Mouse (Mus musculus) hindbrain, embryonic 13.5 days (tissue): ENCODE measurements around the gene Arfgef3. TPM values are rescaled to one million over a fixed set of nuclear protein-coding genes. Genes with fewer than 3 reads are reported as not detected.

Experiments used
- ATAC-seq: fragments of 200-750 bp; cut with Nextera tagmentation; 2 replicates; pipeline ENCODE4 v1.8.0; 2017; ENCODE audit warnings: moderate TSS enrichment; ENCODE audit not compliant: low FRiP score
- H3K27ac ChIP-seq: fragments of 300-500 bp; sonication (generic); 2 replicates; pipeline ENCODE4 v1.5.1; 2015; ENCODE audit warnings: inconsistent platforms, mild to moderate bottlenecking, moderate library complexity
- H3K27me3 ChIP-seq: fragments of 300-500 bp; sonication (generic); 2 replicates; pipeline ENCODE4 v1.6.1; 2015; ENCODE audit warnings: mild to moderate bottlenecking, inconsistent platforms
- H3K36me3 ChIP-seq: fragments of 300-500 bp; sonication (generic); 2 replicates; pipeline ENCODE4 v1.6.1; 2015; ENCODE audit warnings: mild to moderate bottlenecking, inconsistent platforms
- H3K4me1 ChIP-seq: fragments of 300-500 bp; sonication (generic); replicated peaks from 2 replicates; pipeline ENCODE4 v1.6.1; 2015; ENCODE audit warnings: inconsistent platforms
- H3K4me2 ChIP-seq: fragments of 300-500 bp; sonication (generic); 2 replicates; pipeline ENCODE4 v1.6.1; 2015; ENCODE audit warnings: inconsistent platforms, mild to moderate bottlenecking, moderate library complexity
- H3K4me3 ChIP-seq: fragments of 300-500 bp; sonication (generic); 2 replicates; pipeline ENCODE4 v1.5.1; 2015; ENCODE audit warnings: mild to moderate bottlenecking, inconsistent platforms
- H3K9ac ChIP-seq: fragments of 300-500 bp; sonication (generic); 2 replicates; pipeline ENCODE4 v1.6.1; 2015; ENCODE audit warnings: mild to moderate bottlenecking, inconsistent platforms
- H3K9me3 ChIP-seq: fragments of 300-500 bp; sonication (generic); 2 replicates; pipeline ENCODE4 v1.6.1; 2016; ENCODE audit warnings: inconsistent platforms
- WGBS: fragments of 180-500 bp; shearing (Covaris S2); methylation state at CpG from one replicate; pipeline ENCODE4 v1.1.7; 2015; 5-methylcytosine and 5-hydroxymethylcytosine counted together
- polyA plus RNA-seq: library from polyadenylated mRNA; unstranded; fragments of >200 nt; fragmentation: Nextera tagmentation; extraction: Ambion mirVana; gene quantifications from 2 replicates; pipeline ENCODE4 v1.2.1, GENCODE M21; 2015

The Arfgef3 gene
- 4.6 and 5.1 TPM in 2 replicates for polyA plus RNA-seq

DNA sequence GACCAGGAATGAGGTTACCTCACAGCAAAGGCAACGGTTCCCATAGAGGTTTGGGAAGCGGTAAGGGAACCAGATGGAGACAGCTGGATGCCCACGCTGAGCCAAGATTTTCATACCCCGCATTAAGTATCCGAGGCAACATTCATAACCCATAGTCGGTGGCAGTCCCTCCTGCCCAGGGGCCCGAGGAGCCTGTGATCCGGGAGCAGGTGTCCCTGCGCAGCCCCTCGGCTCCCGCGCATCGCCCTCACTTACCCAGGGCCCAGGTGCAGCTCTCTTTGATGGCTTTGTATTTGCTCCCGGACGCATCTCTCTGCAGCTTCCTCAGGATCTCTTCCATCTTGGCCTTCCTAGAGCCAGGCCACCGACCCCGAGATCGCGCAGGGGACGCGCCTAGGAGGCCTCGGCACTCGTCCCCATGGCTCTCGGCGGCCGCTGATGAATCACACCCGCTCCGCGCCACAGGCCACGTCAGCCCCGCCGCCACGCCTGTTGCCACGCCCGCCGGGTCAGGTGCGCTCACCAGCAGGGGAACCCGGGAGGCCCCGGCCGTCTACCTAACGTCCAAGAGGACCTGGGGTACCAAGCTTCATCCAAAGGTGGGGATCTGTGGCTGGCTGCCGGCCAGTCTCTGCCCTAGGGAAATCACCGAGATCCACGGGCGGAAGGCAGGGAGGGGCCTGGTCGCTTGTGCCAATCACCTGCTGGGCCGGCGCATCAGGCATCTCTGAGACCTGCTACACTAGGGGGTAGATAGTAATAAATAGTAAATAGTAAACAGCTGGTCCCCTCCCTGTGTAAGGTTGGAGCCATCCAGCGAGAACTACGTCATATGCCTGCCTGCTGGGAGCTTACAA lies at the start of gene Arfgef3:
TSS of gene Arfgef3 (minus strand) at position 664 of the 857 bp plus-strand sequence.
- ATAC-seq, result peak; percentile 90
- H3K27ac ChIP-seq, result peak within 1 kb of the TSS; percentile 95
- H3K9me3 ChIP-seq, result no peaks in the 10 kb centered on the region
- H3K4me2 ChIP-seq, result peak within 1 kb of the TSS; percentile 71
- peaks cover 20% of the 10 kb centered on the region for H3K4me1 ChIP-seq
- peak within 1 kb of the TSS; percentile 61 for H3K4me3 ChIP-seq
- H3K36me3 ChIP-seq, result no peaks in the 10 kb centered on the region
- H3K27me3 ChIP-seq, result no peaks in the 10 kb centered on the region; the same call in 1 of the 2 replicates
- WGBS, result under 1% methylated on average over 50 of the region's 50 CpGs
- peak within 1 kb of the TSS; percentile 85 for H3K9ac ChIP-seq

DNA sequence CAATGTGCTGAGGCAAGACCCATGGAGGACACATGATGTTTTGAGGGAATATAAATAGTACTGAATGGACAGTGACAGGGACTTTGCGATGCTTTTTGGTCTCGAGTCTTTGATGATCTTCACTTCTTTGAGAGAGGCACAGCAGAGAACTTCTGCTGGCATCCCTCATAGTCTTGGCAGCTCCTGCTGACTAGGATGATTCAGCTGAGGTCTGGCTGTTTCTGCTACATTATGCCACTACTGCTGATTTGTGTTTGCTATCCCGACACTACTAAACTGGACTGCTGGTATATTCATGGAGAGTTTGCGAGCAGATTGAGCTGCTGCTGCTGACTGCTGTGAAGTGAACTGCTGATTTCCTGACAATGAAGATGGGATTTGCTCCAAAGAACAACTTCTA lies 46.3 kb upstream of the Arfgef3 start:
- Histone ChIP-seq H3K36me3 (no peaks in the 10 kb centered on the region), H3K9ac (no peak overlapping the region), H3K27ac (no peak overlapping the region), H3K4me1 (no peaks in the 10 kb centered on the region), H3K27me3 (no peaks in the 10 kb centered on the region), H3K9me3 (no peaks in the 10 kb centered on the region), H3K4me3 (no peak overlapping the region), H3K4me2 (no peak overlapping the region)
- ATAC-seq, result no peak
- 88% methylated on average over 4 of the region's 4 CpGs for WGBS

DNA sequence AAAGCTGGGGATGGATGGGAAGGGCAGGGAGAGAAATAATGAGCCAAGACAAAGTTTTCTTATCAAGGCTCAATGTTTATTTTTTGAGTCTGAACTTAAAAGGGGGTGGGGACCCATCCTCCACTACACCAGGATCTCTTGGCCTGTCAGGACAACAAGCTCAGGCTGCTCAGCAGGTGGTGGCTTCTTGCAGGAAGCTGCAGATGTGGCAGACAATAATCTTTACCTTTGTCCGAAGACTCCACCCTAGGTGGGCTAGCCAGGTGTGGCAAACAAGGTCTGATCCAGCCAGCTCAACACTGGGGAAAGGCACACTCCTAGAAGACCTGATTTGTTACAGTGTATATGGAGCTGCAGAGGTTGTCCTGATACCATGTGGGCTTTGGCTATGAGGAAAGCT lies 44.9 kb upstream of the Arfgef3 start:
- H3K9me3 ChIP-seq, result no peaks in the 10 kb centered on the region
- no peaks in the 10 kb centered on the region for H3K27me3 ChIP-seq
- no peak for ATAC-seq
- H3K4me3 ChIP-seq, result no peak overlapping the region
- H3K4me1 ChIP-seq, result no peaks in the 10 kb centered on the region
- no peak overlapping the region for H3K27ac ChIP-seq
- H3K9ac ChIP-seq, result no peak overlapping the region
- no peak overlapping the region for H3K4me2 ChIP-seq
- H3K36me3 ChIP-seq, result no peaks in the 10 kb centered on the region
- WGBS, result 75% methylated on average over 1 of the region's 1 CpGs

DNA sequence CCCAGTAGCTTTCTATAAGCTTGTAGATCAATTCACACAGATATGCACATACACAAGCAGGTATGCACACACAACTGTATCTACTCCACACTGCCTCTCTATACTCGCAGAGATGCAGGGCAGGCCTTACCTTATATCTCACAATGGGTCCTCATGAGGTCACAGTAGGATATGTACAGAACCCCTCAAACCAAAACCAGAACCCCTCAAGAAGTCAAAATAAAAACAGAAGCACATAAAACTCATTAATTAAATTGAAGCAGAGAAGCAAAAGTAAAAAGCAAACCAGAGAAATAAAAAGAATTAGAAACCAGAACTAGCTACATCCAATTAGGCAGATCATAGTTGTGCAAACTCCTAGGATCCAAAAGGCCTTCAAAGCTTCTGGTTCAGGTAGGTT lies 42.9 kb upstream of the Arfgef3 start, which contains the start of gene Gm4922:
TSS of gene Gm4922 (minus strand) at position 101 of the 400 bp plus-strand sequence.
- no peak within 1 kb of the TSS for H3K4me3 ChIP-seq
- ATAC-seq, result no peak
- H3K9ac ChIP-seq, result no peak within 1 kb of the TSS
- no peaks in the 10 kb centered on the region for H3K9me3 ChIP-seq
- 91% methylated on average over 1 of the region's 1 CpGs for WGBS
- no peaks in the 10 kb centered on the region for H3K27me3 ChIP-seq
- no peak within 1 kb of the TSS for H3K4me2 ChIP-seq
- H3K4me1 ChIP-seq, result no peaks in the 10 kb centered on the region
- no peak within 1 kb of the TSS for H3K27ac ChIP-seq
- H3K36me3 ChIP-seq, result no peaks in the 10 kb centered on the region

DNA sequence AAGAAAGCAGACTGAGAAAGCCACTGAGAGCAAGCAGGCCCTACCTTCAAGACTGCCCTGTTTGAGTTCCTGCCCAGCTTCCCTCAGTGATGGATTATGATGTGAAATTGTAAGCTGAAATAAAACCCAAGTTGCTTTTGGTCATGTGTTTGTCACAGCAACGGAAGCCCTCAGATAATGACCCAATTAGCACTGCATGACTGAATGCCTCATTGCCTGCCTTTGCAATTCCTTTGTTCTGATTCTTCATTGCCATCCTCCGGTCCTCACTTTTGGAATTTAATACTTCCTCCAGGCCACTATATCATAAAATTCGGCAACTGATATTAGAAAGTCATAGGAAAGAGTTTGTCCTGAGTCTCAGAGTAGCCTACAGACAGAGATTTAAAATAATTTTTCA lies 33.8 kb upstream of the Arfgef3 start:
- no peak for ATAC-seq
- H3K4me1 ChIP-seq, result 0 out of 2 replicates have a peak, but pooled peaks cover 10% of the 10 kb centered on the region
- H3K4me3 ChIP-seq, result no peak overlapping the region
- no peak overlapping the region for H3K9ac ChIP-seq
- H3K36me3 ChIP-seq, result no peaks in the 10 kb centered on the region
- no peak overlapping the region for H3K27ac ChIP-seq
- H3K27me3 ChIP-seq, result no peaks in the 10 kb centered on the region
- WGBS, result 41% methylated on average over 3 of the region's 3 CpGs
- H3K9me3 ChIP-seq, result no peaks in the 10 kb centered on the region
- no peak overlapping the region for H3K4me2 ChIP-seq

DNA sequence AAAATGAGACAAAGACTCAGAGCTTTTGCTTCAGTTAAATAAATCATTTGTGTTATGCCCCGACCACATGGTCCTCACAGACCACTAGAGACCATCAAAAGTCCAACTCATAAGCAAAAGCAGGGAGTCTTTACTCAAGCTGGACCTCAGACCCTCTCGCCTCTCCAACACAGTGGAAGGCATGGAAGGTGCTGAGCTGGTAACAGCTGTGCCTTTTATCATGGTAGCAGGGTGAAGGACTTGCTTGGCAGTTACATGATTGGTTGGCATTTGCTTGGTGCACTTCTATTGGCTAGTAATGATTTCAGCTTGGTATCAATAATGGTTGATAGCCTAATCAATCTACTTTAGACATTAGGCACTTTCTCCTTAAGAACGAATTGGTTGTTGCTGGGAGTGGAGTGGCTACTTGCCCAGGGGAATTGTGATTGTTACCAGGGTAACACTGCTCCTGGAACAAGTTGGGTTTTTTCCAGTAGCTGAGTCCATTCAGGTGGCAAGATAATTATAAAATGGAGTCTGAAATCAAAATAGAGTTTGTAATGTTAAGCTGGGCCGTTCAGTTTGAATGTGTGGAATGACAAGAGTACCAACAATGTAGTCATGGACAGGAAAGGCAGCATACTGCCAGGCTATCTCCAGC lies 28.9 kb upstream of the Arfgef3 start:
- no peak for ATAC-seq
- Histone ChIP-seq H3K9me3 (no peaks in the 10 kb centered on the region), H3K4me3 (no peak overlapping the region), H3K36me3 (no peaks in the 10 kb centered on the region), H3K4me1 (0 out of 2 replicates have a peak, but pooled peaks cover 12% of the 10 kb centered on the region), H3K27me3 (no peaks in the 10 kb centered on the region), H3K9ac (no peak overlapping the region), H3K4me2 (no peak overlapping the region), H3K27ac (no peak overlapping the region)
- 54% methylated on average over 4 of the region's 4 CpGs for WGBS

DNA sequence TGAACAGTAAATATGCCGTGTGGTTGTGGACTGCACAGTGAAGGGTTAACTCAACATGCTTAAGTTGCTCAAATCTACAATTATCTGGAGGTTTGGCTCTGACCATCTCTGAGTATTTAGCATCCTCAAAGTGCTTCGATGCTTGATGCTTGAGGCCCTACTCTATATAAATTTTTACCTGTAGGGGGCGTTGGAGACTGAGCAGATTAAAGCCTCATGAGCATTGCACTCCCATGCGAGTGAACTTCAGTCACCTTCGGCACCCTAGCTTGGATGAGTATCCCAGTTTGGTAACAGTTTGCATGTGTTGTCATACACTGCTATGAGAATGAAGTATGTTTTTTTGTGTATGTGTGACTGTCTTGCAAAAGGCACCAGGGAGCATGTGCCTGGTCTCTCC lies 26.2 kb upstream of the Arfgef3 start:
- H3K27ac ChIP-seq, result no peak overlapping the region
- no peak overlapping the region for H3K4me2 ChIP-seq
- H3K4me1 ChIP-seq, result 0 out of 2 replicates have a peak, but pooled peaks cover 7% of the 10 kb centered on the region
- no peak overlapping the region for H3K4me3 ChIP-seq
- 57% methylated on average over 5 of the region's 5 CpGs for WGBS
- H3K36me3 ChIP-seq, result no peaks in the 10 kb centered on the region
- peaks cover 2% of the 10 kb centered on the region; the same call in 1 of the 2 replicates for H3K9me3 ChIP-seq
- ATAC-seq, result no peak
- no peaks in the 10 kb centered on the region for H3K27me3 ChIP-seq
- H3K9ac ChIP-seq, result no peak overlapping the region

DNA sequence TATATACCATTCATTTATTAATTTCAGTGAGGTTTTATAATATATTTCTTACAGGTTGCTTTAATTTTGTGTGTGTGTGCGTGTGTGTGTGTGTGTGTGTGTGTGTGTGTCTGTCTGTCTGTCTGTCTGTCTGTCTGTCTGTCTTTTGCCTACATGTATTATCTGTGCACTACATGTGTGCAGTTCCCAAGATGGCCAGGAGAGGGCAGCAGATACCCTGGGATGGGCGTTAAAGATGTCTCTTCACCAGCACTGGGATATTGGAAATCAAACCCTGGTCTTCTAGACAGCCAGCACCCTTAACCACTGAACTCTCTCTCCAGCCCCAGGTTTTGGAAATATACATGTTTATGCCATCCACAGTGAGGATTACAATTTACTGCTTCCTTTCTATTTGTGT lies 16.5 kb upstream of the Arfgef3 start:
- Histone ChIP-seq H3K27me3 (no peaks in the 10 kb centered on the region), H3K9ac (no peak overlapping the region), H3K4me3 (no peak overlapping the region), H3K27ac (no peak overlapping the region), H3K4me2 (no peak overlapping the region), H3K36me3 (no peaks in the 10 kb centered on the region), H3K9me3 (peaks cover 6% of the 10 kb centered on the region; the same call in 1 of the 2 replicates), H3K4me1 (no peaks in the 10 kb centered on the region)
- ATAC-seq, result no peak
- WGBS, result 40% methylated on average over 2 of the region's 2 CpGs

DNA sequence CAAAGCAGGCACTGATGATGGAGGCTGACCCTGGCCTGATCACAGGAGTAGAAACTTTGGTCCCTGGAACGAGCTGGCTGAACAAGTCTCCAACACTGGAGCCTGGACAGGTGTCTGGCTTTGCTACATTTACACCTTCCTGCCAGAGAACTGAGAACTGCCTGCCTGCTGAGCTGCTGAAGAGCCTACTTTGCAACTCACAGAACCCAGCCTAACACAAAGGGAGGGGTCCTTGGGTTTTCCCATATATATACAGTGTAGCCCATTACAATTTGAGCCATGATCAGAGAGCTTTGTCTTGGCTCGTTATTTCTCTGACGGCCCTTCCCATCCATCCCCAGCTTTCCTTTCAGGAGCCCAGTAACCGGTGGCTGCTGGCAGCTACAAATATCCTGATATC lies 6.3 kb upstream of the Arfgef3 start:
- 79% methylated on average over 4 of the region's 4 CpGs for WGBS
- ATAC-seq, result no peak
- Histone ChIP-seq H3K27ac (no peak overlapping the region), H3K36me3 (no peaks in the 10 kb centered on the region), H3K9me3 (no peaks in the 10 kb centered on the region), H3K27me3 (no peaks in the 10 kb centered on the region; the same call in 1 of the 2 replicates), H3K9ac (no peak overlapping the region), H3K4me1 (no peaks in the 10 kb centered on the region), H3K4me2 (no peak overlapping the region), H3K4me3 (no peak overlapping the region)

DNA sequence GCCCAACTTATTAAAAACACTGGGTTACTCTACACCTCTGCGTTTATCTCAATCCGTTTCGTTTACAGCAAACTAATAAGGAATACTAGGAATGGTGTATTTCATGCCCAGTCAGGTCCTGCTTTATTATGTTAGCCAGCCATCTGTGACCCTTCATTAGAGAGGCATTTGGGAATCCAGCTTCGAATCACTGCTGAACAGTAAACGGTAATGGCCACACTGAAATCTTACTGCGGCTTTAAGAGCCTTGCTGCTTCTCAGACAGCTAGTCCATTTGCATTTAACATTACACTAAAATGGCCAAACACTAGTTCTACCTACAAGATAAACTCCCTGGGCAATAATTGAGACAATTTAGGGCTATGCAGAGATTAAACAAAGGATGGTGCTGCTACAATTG lies 1.7 kb downstream of the Arfgef3 start:
- peak overlapping the region; percentile 71 for H3K4me2 ChIP-seq
- WGBS, result 40% methylated on average over 6 of the region's 6 CpGs
- H3K4me3 ChIP-seq, result peak overlapping the region; percentile 61
- H3K27ac ChIP-seq, result peak overlapping the region; percentile 95
- H3K27me3 ChIP-seq, result no peaks in the 10 kb centered on the region; the same call in 1 of the 2 replicates
- no peaks in the 10 kb centered on the region for H3K9me3 ChIP-seq
- H3K36me3 ChIP-seq, result 0 out of 2 replicates have a peak, but pooled peaks cover 4% of the 10 kb centered on the region
- no peak for ATAC-seq
- peaks cover 20% of the 10 kb centered on the region for H3K4me1 ChIP-seq
- H3K9ac ChIP-seq, result peak overlapping the region; percentile 85

DNA sequence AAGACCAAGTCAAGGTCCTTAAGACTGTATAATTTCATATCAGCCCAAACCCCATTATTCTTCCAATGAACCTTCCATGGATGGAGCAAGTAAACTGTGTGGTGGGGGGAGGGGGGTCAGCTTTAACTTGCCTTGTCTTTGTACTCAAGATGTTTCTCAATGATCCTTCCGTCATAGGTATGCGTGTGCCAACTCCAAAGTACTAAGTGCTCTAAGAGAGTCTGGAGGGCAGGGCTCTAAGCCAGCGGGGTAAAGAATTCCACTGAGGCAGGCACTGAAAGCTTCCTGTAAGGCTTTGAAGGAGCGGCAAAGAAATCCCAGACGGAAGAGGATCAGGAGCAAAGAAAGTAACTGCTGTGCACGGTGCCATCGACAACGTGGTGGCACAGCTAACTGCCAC lies 2.7 kb downstream of the Arfgef3 start:
- Histone ChIP-seq H3K27ac (peak overlapping the region; percentile 95; the same call in 1 of the 2 replicates), H3K27me3 (no peaks in the 10 kb centered on the region; the same call in 1 of the 2 replicates), H3K9me3 (no peaks in the 10 kb centered on the region), H3K36me3 (0 out of 2 replicates have a peak, but pooled peaks cover 4% of the 10 kb centered on the region), H3K4me3 (peak overlapping the region; percentile 61), H3K9ac (peak overlapping the region; percentile 85; the same call in 1 of the 2 replicates), H3K4me1 (peaks cover 20% of the 10 kb centered on the region), H3K4me2 (peak overlapping the region; percentile 71)
- 83% methylated on average over 8 of the region's 8 CpGs for WGBS
- ATAC-seq, result no peak

DNA sequence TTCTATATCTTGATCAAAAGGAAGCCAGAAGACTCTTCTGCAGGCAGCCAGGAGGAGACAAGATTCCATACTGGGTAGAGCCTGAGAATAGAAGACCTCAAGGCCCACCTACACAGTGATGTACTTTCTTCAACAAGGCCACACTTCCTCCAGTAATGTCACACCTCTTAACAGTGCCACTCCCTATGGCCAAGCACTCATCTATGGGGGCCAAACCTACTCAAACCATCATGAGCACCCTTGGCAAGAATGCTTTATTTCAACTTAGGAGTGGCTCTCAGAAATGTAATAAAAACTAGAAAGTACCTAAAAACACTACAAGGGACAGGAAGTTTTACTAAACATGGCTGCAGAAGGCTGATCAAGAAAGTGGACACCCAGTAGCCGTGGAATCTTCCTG lies 15.2 kb downstream of the Arfgef3 start:
- Histone ChIP-seq H3K4me1 (no peaks in the 10 kb centered on the region), H3K27me3 (no peaks in the 10 kb centered on the region), H3K27ac (no peak overlapping the region), H3K9ac (no peak overlapping the region), H3K4me3 (no peak overlapping the region), H3K9me3 (no peaks in the 10 kb centered on the region), H3K4me2 (no peak overlapping the region), H3K36me3 (peaks cover 6% of the 10 kb centered on the region)
- ATAC-seq, result no peak
- WGBS, result 97% methylated on average over 1 of the region's 1 CpGs
